Mouse (Mus musculus) ES-E14 (cell line): ENCODE measurements around the gene Rbp7.

Source experiments
- CHD2 ChIP-seq: IDR thresholded peaks from 2 replicates; pipeline ENCODE4 v1.6.1; 2014; ENCODE audit warnings: mild to moderate bottlenecking, low read depth, low read length, inconsistent platforms
- HCFC1 ChIP-seq: IDR thresholded peaks from 2 replicates; pipeline ENCODE4 v1.6.1; 2012; ENCODE audit warnings: low read length, inconsistent platforms, borderline replicate concordance; ENCODE audit not compliant: insufficient read depth
- ZC3H11A ChIP-seq: IDR thresholded peaks from 2 replicates; pipeline ENCODE4 v1.6.1; 2012; ENCODE audit warnings: low read depth, mild to moderate bottlenecking, inconsistent platforms, low read length, borderline replicate concordance
- ZNF384 ChIP-seq: IDR thresholded peaks from 2 replicates; pipeline ENCODE4 v1.6.1; 2012; ENCODE audit warnings: low read depth, low read length, inconsistent platforms

DNA sequence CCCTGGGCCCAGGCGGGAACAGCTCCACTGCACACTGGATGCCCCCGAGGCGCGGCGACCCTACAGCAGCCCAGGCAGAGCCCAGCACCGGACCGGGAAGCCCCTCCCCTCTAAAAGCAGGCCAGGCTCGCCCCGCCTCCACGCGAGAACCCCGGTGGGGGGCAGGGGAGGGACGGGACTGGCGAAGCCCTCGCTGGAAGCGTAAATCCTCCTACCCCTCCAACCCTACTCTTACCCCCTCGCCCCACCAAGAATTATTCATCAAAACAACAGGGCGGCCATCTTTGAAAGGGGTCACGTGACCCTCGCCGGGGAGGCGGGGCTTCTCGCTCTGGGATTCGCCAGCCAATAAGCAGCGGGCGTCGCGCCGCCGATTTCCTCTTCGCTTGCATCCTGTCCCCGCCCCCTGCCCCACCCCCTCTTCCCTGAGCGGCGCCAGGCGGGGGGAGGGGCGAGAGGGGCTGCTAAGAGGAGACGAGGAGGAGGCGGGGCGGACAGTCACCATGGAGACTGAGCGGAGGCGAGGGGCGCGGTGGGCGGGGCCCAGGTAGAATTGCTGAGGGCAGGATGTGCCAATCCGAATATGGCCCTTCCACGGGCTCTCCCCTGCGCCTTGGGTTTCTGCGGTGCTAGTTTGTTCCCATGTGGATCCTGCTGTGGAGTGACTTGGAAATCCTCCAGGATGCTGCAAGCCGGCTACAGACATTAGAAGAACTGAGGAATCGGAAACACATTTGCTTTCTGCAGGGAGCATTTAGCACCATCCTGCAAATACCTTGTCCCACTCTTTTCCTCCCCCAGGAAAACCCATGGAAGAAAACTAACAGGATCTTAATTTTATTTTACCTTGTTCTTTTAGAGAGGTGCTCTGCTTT lies 28.2 kb downstream of the Rbp7 start, which contains the start of gene Ube4b:
- TF ChIP-seq ZC3H11A (no peak), HCFC1 (no peak), ZNF384 (no peak), CHD2 (peak; percentile 54; the same call in 1 of the 2 replicates)
